Mouse (Mus musculus): ENCODE results near the gene Acox1.

Acox1 gene

GRCm38 (mm10) chr11:116129091-116129790, 69.6 kb downstream of the Acox1 start:
- peak in 1 of 2 experiments; percentile 36 for DNase-seq

- no peak for DNase-seq
These were observed 70.9 kb downstream of the Acox1 start for GRCm38 (mm10) chr11:116127986-116128385.

- peak; percentile 89 to 95 for DNase-seq
These were observed 71.5 kb downstream of the Acox1 start, which contains the start of gene Trim47 for GRCm38 (mm10) chr11:116127156-116127980. TSS of gene Trim47 (minus strand) at chr11:116127210.

GRCm38 (mm10) chr11:116126261-116126660, 72.6 kb downstream of the Acox1 start:
- peak in 1 of 2 experiments; percentile 40 for DNase-seq

Measured in kidney, postnatal 25 days (tissue).